Mouse (Mus musculus) inflammation-experienced regulatory T-cells, adult 6 months (primary cell): ENCODE measurements around the gene Hsd17b11. TPM values are rescaled to one million over a fixed set of nuclear protein-coding genes. Genes with fewer than 3 reads are reported as not detected.
"Not testable (repeated sequence)": the region's sequence is repeated elsewhere in the genome, so short reads cannot be mapped to it uniquely, and the experiment has no call there.

Source experiments
- ATAC-seq: one replicate; pipeline ENCODE4 v1.8.0; 2017
- polyA plus RNA-seq, 3 experiments: library from polyadenylated mRNA; unstranded; fragments of 100-300 nt; shearing (Covaris generic); gene quantifications; one replicate each; pipeline ENCODE4 v1.2.1; 2017

Hsd17b11 gene
- polyA plus RNA-seq, 3 experiments from 2014 or later: 3.5 to 4.9 (median 3.8) TPM

GRCm38 (mm10) chr5:103980705-103981560 is 40.8 kb downstream of the Hsd17b11 start:
- ATAC-seq: no peak

- ATAC-seq: no peak
Measured at GRCm38 (mm10) chr5:103977907-103978570, 43.7 kb downstream of the Hsd17b11 start.

- ATAC-seq: no peak
Measured at GRCm38 (mm10) chr5:103977297-103977696, 44.4 kb downstream of the Hsd17b11 start, which contains the start of gene Hsd17b13. Hsd17b13 (minus strand) TSS chr5:103977410.

DNA sequence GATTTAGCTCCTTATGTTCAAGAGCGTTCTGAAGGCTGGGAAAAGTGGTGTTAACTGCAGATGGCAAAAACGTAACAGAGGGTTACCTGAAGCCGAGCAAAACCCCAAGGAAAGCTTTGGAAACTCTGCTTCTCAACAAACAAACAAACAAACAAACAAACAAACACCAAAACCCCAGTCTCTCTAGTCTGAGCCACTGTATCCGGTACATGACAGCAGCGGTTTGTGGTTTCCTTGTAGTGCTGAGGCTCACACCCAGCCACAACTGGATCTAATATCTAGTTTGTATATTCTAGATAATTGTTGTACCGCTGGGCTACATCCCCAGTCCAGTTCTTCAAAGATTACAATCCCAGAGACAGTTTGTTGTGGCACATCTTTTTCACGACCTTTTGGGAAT is 46.0 kb downstream of the Hsd17b11 start:
- ATAC-seq: no peak

DNA sequence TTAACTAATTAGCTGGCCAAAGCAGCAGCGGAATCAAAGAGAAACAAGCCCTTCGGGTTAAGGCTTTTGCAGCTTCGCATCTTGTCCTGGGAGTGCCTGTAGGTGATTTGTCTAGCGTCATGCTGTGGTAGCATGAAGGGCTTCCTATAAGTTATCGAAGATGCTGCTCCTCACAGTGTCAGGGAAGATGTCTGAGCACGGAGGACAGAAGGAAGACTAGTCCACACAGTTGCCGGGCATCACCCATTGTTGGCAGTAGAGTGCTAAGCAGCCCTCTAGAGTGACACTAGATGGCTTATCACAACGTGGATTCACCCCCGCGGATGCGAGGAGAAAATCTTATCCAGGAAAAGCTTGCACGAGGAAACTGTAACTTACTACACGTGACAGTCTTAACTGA is 48.9 kb downstream of the Hsd17b11 start:
- no peak for ATAC-seq

GRCm38 (mm10) chr5:103972379-103972778 is 49.3 kb downstream of the Hsd17b11 start:
- peak; percentile 48 for ATAC-seq

GRCm38 (mm10) chr5:103971051-103971450 is 50.7 kb downstream of the Hsd17b11 start:
- ATAC-seq: no peak

DNA sequence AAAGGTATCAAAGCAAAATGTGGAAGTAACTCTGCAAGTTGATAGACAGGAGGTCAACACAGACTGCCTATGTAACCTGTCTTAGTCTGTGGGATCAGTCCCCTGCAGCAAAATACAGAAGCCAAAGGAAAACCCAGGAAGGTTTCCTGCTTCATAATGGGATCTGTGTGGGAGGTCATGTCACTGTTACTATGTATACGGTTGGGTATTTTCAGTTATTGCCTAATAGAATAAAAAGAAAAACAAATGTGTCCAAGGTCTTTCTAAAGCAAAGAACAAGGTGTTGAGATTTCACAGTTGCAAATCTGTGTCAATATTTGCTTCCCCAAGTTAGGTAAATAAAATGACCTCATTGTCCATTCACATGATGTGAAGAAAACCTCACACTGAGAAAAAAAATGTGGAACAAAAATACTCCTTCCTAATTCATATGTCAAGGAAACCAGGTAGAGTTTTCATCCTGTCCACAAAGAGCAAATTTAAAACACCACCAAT is 58.7 kb downstream of the Hsd17b11 start:
- ATAC-seq: no peak

- ATAC-seq: no peak
Measured at GRCm38 (mm10) chr5:103954638-103955037, 67.1 kb downstream of the Hsd17b11 start.

DNA sequence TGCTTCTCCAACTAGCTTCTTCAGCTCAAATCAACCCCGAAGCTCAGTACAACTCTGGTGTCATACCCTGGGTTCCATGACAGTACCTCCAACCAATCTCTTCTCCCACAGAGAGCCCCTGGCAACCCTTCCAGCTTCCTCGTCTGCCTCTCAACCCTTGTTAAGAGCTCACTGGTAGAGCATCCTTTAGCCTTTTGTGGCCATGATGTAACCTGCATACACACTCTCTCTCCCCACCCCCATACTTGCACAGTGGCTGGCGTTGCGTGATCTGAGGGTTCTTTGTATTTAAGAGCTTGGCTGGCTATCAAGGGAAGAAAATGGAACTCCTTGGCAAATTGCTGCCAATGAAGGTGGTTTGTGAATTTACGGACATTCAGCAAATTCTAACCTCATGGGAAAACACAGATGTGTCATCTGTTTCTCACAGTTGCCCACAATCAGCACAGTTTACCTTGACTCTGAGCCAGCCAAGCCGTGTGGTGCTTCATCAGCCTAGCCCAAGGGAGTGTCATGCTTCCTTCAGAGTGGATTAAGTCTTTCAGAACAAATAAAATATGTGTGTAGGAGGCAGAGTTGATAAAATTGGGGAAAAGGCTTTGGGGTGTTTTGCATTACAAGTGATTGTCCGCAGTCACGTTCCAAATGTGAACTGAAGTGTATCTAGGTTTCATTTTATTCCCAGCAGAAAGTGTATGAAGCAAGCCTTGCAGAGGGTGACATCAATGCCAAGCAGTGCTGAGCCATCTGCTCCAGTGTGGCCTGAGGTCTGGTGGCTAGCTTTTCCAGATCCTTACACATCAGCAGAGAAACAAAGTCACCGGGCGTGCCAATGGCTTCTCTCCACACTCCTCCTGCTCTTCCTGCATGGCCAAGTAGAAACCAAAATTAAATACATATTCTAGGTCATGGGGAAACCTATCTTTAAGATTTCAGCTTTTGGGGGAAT is 68.3 kb downstream of the Hsd17b11 start:
- no peak for ATAC-seq

DNA sequence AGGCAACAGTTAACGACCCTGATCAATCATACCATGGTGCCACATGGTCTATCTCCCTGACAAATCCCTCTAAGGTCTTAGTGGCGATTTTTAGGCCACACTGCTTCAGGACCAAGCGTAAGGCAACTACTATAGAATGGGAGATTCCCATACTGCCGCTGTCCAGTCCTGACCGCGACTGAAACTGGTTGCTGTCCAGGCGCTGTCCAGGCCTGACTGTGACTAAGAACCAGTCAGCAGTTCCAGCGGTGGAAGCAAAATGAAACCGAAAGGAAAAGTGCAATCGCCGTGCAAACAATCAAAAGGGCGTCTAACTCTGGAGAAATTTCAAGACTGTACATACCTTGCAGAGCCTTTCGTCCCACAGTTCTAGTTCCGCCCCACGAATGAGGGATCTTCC is 71.6 kb downstream of the Hsd17b11 start:
- not testable (repeated sequence) for ATAC-seq

DNA sequence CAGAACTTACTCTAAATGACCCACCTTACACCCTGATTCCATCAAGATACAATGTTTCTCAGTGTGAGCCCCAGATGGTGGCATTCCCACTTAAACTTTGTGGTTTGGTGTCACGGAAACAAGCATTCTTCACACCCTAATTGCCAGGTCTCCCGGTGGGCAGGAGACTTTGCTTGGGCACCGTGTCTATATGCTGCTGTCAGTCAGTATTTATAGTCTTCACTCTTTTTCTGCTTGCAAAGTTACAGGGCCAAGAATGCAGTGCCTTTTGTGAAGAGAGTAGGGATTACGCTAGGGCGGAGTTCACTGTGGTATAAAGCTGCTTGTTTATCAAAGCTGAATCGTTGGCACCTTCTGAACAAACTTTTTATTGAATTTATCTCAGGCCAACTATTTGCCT is 78.5 kb downstream of the Hsd17b11 start:
- no peak for ATAC-seq

DNA sequence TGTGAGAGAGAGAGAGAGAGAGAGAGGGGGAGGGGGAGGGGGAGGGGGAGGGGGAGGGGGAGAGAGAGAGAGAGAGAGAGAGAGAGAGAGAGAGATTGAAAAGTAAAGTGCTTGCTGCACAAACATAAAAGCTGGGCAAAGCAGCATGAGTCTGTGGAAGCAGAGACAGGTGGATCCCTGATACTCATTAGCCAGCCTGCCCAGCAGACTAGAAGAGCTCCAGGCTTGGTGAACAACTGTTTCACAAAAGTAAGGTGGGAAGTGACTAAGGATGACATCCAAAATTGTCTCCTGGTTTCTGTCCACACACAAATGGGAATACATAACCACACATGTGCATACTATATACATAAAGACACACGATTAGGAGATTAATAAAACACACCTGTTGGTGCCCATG is 81.9 kb downstream of the Hsd17b11 start:
- ATAC-seq: no peak

Other genes with a start within 250 kb of the Hsd17b11 start
- under 1 TPM; 0.19 to 0.75 (median 0.49) TPM for gene Klhl8, start 110.7 kb downstream of the Hsd17b11 start, polyA plus RNA-seq
- gene Hsd17b13, start 44.5 kb downstream of the Hsd17b11 start, polyA plus RNA-seq: not detected
- 10 to 100 TPM; 14.9 to 17.8 (median 16.2) TPM for gene Nudt9, start 24.4 kb upstream of the Hsd17b11 start, polyA plus RNA-seq
- gene Gm17660, start 55.7 kb upstream of the Hsd17b11 start, polyA plus RNA-seq: not detected
- not detected for gene Sparcl1, start 91.8 kb upstream of the Hsd17b11 start, polyA plus RNA-seq
- gene Dspp, start 148.8 kb upstream of the Hsd17b11 start, polyA plus RNA-seq: not detected
- not detected for gene Dmp1, start 180.7 kb upstream of the Hsd17b11 start, polyA plus RNA-seq